Mouse (Mus musculus) C2C12 (cell line): Measurements from ENCODE around the gene Prickle3.

Experiments
- CTCF ChIP-seq: IDR thresholded peaks from one replicate; pipeline ENCODE4 v1.5.1; 2011; ENCODE audit not compliant: control insufficient read depth, insufficient read depth, insufficient read length
- MAX ChIP-seq: IDR thresholded peaks from one replicate; pipeline ENCODE4 v1.6.1; 2011; ENCODE audit warnings: mild to moderate bottlenecking, control low read depth
- MYOG ChIP-seq: IDR thresholded peaks from one replicate; pipeline ENCODE4 v1.6.1; 2011; ENCODE audit not compliant: control insufficient read depth, insufficient read length; ENCODE audit errors: extremely low read depth

DNA sequence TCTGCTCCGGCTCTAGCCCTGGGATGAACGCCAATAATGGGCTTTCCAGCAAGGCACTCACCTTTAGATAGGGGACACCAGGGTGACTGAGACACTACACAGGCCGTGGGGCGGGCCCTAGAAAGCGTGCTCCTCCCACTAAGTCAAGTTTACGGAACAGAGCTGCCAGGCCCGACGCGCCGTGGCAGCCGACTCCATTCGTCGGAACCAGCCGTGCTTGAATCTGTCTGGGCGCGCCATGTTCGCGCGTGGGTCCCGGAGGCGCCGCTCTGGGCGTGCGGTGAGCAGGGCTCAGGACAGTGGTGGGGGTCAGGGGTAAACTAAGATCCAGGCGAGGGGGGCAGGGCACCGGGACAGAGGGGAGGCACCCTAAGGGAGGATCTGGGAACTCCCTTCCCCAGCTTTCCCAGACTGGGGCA is at the start of gene Prickle3:
- TF ChIP-seq MYOG (no peak), CTCF (no peak), MAX (no peak)
